Mouse (Mus musculus) C3H10T1/2 (cell line): ENCODE measurements around the gene Kcnk3. TPM values are rescaled to one million over a fixed set of nuclear protein-coding genes. Genes with fewer than 3 reads are reported as not detected.

Experiments used
- polyA plus RNA-seq, 2 experiments: library from polyadenylated mRNA; unstranded; fragments of >200 nt; fragmentation: generic; extraction: Trizol; gene quantifications; one replicate each; pipeline ENCODE4 v1.2.1; 2012; ENCODE audit warnings: missing spikeins in 2 of 2

Kcnk3 gene
- under 1 TPM in 1 of 2 experiments, not detected in 1; 0.05 TPM for polyA plus RNA-seq

DNA sequence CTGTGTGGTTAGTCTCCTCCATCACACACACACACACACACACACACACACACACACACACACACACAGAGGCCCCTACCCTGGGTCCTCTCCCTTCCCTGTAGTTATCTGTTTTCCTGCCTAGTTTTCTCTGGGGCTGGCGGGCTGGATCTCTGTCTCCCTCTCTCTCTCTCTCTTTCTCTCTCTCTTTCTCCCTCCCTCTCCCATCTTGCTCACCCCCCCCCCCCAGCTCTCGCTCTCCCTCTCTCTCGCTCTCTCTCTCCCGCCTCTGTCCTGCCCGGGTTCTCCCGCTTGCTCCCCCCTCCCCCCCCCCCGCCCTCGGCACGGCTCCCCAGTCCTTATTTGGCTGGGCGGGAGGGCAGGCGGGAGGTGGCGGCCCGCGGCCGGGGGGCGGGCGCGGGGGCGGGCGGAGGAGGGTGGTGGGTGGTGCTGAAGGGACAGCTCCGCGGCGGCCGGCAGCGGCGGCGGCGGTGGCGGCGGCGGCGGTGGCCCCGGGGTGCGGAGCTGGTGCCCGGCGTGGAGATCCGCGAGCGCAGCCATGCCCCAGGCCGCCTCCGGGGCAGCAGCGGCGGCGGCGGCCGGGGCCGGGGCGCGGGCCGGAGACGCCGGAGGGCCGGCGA, at the start of gene Kcnk3:
Gene Kcnk3, plus strand, starts transcription at position 490 of the 620 bp plus-strand sequence.

DNA sequence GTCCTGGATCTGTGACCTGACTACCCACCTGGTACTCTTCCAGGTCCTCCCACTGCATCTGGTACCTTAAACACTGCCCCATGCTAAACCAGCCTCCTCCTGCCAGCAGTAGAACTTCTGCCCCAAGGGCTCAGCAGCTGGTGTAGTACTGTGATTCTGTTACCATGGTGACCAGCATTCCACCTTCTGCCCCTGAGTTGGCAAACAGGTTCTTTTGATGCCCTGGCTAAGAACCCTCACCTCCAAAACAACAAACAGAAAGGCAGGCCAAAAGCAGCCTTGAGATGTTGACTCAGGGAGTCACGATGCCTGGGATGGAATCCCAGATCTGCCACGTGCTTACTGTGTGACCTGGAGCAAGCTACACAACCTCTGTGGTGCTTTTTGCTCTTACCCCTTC, 42.3 kb upstream of the Kcnk3 start, which contains the start of gene Cib4:
Gene Cib4, minus strand, starts transcription at position 139 of the 400 bp plus-strand sequence.

DNA sequence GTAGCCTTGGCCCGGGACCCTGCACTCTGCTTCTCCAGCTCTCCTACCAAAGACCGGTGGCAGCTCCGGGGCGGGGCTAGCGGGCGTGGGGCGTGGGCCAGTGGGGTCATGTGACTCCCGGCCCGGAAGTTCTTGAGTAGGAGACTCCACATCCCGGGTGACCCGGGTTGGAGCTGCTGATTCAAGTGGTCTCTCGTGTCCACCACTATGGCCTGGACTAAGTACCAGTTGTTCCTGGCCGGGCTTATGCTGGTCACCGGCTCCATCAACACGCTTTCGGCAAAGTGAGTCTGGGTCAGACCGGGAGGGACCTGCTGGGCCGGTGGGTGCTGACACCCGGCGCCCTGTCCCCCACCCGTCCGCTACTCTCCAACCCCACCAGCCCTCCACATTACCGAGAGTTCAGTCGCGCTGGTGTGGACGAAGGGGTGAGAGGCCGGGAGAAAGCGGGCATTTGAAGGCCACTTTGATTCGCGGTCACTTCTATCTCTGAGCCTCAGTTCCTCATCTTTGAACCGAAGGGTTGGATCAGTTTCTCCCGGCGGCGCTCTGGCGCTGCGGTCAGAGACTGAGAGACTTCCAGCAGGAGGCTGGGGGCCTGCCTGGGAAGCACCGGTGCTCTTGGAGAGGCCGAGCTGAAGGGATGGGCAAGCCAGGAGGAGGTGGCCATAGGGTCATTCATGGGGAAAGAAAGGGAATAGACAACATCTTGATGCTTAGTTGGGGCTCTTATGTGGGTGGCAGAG, 60.0 kb downstream of the Kcnk3 start, which contains the start of gene Slc35f6:
Gene Slc35f6, plus strand, starts transcription at position 119 of the 746 bp plus-strand sequence.

DNA sequence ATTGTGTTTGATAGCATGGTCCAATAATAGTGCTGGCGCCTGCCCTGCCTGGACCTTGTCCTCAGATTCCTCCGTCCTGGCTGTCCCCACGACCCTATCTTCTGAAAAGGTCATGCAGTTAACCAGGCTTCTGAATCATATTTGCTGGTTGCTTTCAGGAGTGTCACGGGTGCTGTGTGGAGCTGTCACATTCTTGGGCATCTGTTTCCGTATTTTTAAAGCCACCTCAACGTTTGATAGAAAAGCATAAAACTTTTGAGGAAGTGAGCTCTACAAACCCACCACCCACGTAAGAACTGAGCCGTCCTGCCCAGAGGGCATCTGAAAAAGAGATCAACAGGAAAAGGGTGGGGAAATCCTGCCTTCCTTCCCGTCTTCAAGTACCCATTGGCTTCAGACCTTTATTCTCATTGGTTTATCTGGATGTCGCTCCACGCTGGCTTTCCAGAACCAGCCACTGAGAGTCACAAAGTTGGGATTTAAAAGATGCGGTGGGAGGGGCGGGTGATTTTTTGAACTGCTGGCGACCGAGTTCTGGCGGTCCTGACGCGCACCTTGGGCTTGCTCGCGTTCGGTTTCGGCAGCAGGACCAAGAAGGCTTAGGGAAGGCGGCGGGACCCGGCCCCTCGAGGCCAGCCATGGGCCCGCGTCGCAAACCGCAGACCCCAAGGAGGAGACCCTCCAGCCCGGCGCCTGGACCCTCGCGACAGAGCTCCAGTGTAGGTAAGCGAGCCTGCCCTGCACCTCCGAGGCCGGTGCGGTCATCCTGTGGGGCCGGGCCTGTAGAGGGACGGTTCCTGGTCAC, 78.6 kb downstream of the Kcnk3 start, which contains the start of gene Cenpa:
Gene Cenpa, plus strand, starts transcription at position 387 of the 805 bp plus-strand sequence.

Other genes with a start within 250 kb of the Kcnk3 start
- gene Otof, start 126.2 kb upstream of the Kcnk3 start, polyA plus RNA-seq: not detected
- gene 1700001C02Rik, start 122.1 kb upstream of the Kcnk3 start, polyA plus RNA-seq: not detected
- gene Cib4, start 42.3 kb upstream of the Kcnk3 start, polyA plus RNA-seq: not detected
- gene Slc35f6, start 59.8 kb downstream of the Kcnk3 start, polyA plus RNA-seq: 10 to 100 TPM; 15.6 to 27.0 TPM
- gene Cenpa, start 78.6 kb downstream of the Kcnk3 start, polyA plus RNA-seq: 100 to 1,000 TPM; 146 to 264 TPM
- under 1 TPM in 1 of 2 experiments, not detected in 1; under 0.01 TPM for gene Dpysl5, start 123.4 kb downstream of the Kcnk3 start, polyA plus RNA-seq
- 10 to 100 TPM; 15.0 to 44.0 TPM for gene Mapre3, start 226.5 kb downstream of the Kcnk3 start, polyA plus RNA-seq